Mouse (Mus musculus): ENCODE measurements around the gene Cyp26b1. TPM values are rescaled to one million over a fixed set of nuclear protein-coding genes. Genes with fewer than 3 reads are reported as not detected.

Cyp26b1 gene
- polyA plus RNA-seq (2015; fragmentation: Nextera tagmentation; extraction: Ambion mirVana): 1.1 and 1.9 TPM in 2 replicates

GRCm38 (mm10) chr6:84593693-84594092, at the start of gene Cyp26b1:
TSS of gene Cyp26b1 (minus strand) at chr6:84593908.
- H3K4me1 ChIP-seq (replicated peaks): peaks cover 20% of the 10 kb centered on the region
- no peaks in the 10 kb centered on the region for H3K9me3 ChIP-seq (replicated peaks)
- WGBS: 84% methylated on average over 10 of the region's 10 CpGs
- no peaks in the 10 kb centered on the region for H3K36me3 ChIP-seq
- H3K27me3 ChIP-seq: peaks cover 22% of the 10 kb centered on the region
- H3K4me2 ChIP-seq: no peak within 1 kb of the TSS
- H3K27ac ChIP-seq: no peak within 1 kb of the TSS
- no peak for ATAC-seq (replicated peaks; ENCODE audit: insufficient number of reproducible peaks, insufficient read depth, low FRiP score, low read depth)
- H3K9ac ChIP-seq: no peak within 1 kb of the TSS
- H3K4me3 ChIP-seq: no peak within 1 kb of the TSS

- no peaks in the 10 kb centered on the region for H3K9me3 ChIP-seq (replicated peaks)
- H3K4me3 ChIP-seq: no peak overlapping the region
- ATAC-seq (replicated peaks; ENCODE audit: insufficient number of reproducible peaks, insufficient read depth, low FRiP score, low read depth): no peak
- no peak overlapping the region for H3K4me2 ChIP-seq
- no peaks in the 10 kb centered on the region for H3K27me3 ChIP-seq
- no peaks in the 10 kb centered on the region for H3K36me3 ChIP-seq
- peaks cover 16% of the 10 kb centered on the region for H3K4me1 ChIP-seq (replicated peaks)
- H3K27ac ChIP-seq: no peak overlapping the region
- WGBS: 44% methylated on average over 4 of the region's 4 CpGs
- H3K9ac ChIP-seq: no peak overlapping the region
These were observed 47.3 kb upstream of the Cyp26b1 start for GRCm38 (mm10) chr6:84641062-84641431.

- H3K27me3 ChIP-seq: no peaks in the 10 kb centered on the region
- peaks cover 16% of the 10 kb centered on the region for H3K4me1 ChIP-seq (replicated peaks)
- no peaks in the 10 kb centered on the region for H3K36me3 ChIP-seq
- H3K9ac ChIP-seq: no peak overlapping the region
- peak; percentile 39; the same call in 1 of the 2 replicates for ATAC-seq (replicated peaks; ENCODE audit: insufficient number of reproducible peaks, insufficient read depth, low FRiP score, low read depth)
- H3K9me3 ChIP-seq (replicated peaks): no peaks in the 10 kb centered on the region
- 0 out of 2 replicates have a peak overlapping the region, but pooled peaks have one; percentile 18 for H3K27ac ChIP-seq
- 30% methylated on average over 9 of the region's 9 CpGs for WGBS
- no peak overlapping the region for H3K4me3 ChIP-seq
- no peak overlapping the region for H3K4me2 ChIP-seq
These were observed 46.8 kb upstream of the Cyp26b1 start for GRCm38 (mm10) chr6:84640324-84641061.

- Histone ChIP-seq H3K27me3 (no peaks in the 10 kb centered on the region), H3K9ac (no peak overlapping the region), H3K4me3 (no peak overlapping the region), H3K27ac (no peak overlapping the region), H3K36me3 (no peaks in the 10 kb centered on the region), H3K4me2 (no peak overlapping the region), H3K9me3 (replicated peaks) (no peaks in the 10 kb centered on the region), H3K4me1 (replicated peaks) (peaks cover 16% of the 10 kb centered on the region)
- no peak for ATAC-seq (replicated peaks; ENCODE audit: insufficient number of reproducible peaks, insufficient read depth, low FRiP score, low read depth)
These were observed 44.5 kb upstream of the Cyp26b1 start for GRCm38 (mm10) chr6:84638206-84638605.

- no peaks in the 10 kb centered on the region for H3K36me3 ChIP-seq
- no peak overlapping the region for H3K4me2 ChIP-seq
- no peaks in the 10 kb centered on the region for H3K27me3 ChIP-seq
- no peaks in the 10 kb centered on the region for H3K9me3 ChIP-seq (replicated peaks)
- H3K27ac ChIP-seq: no peak overlapping the region
- H3K4me3 ChIP-seq: no peak overlapping the region
- 70% methylated on average over 2 of the region's 2 CpGs for WGBS
- no peak for ATAC-seq (replicated peaks; ENCODE audit: insufficient number of reproducible peaks, insufficient read depth, low FRiP score, low read depth)
- no peak overlapping the region for H3K9ac ChIP-seq
- H3K4me1 ChIP-seq (replicated peaks): no peaks in the 10 kb centered on the region
These were observed 37.9 kb upstream of the Cyp26b1 start for GRCm38 (mm10) chr6:84631588-84631987.

- no peaks in the 10 kb centered on the region for H3K36me3 ChIP-seq
- H3K27me3 ChIP-seq: no peaks in the 10 kb centered on the region
- no peaks in the 10 kb centered on the region for H3K4me1 ChIP-seq (replicated peaks)
- no peak for ATAC-seq (replicated peaks; ENCODE audit: insufficient number of reproducible peaks, insufficient read depth, low FRiP score, low read depth)
- H3K9ac ChIP-seq: no peak overlapping the region
- no peak overlapping the region for H3K4me2 ChIP-seq
- 26% methylated on average over 1 of the region's 1 CpGs for WGBS
- no peaks in the 10 kb centered on the region for H3K9me3 ChIP-seq (replicated peaks)
- no peak overlapping the region for H3K27ac ChIP-seq
- H3K4me3 ChIP-seq: no peak overlapping the region
These were observed 36.6 kb upstream of the Cyp26b1 start for GRCm38 (mm10) chr6:84630276-84630675.

GRCm38 (mm10) chr6:84628831-84629230, 35.1 kb upstream of the Cyp26b1 start:
- Histone ChIP-seq H3K4me1 (replicated peaks) (no peaks in the 10 kb centered on the region), H3K4me3 (no peak overlapping the region), H3K9me3 (replicated peaks) (no peaks in the 10 kb centered on the region), H3K27me3 (no peaks in the 10 kb centered on the region), H3K36me3 (no peaks in the 10 kb centered on the region), H3K9ac (no peak overlapping the region), H3K27ac (no peak overlapping the region), H3K4me2 (no peak overlapping the region)
- 75% methylated on average over 5 of the region's 5 CpGs for WGBS
- ATAC-seq (replicated peaks; ENCODE audit: insufficient number of reproducible peaks, insufficient read depth, low FRiP score, low read depth): no peak

- ATAC-seq (replicated peaks; ENCODE audit: insufficient number of reproducible peaks, insufficient read depth, low FRiP score, low read depth): no peak
- H3K9me3 ChIP-seq (replicated peaks): no peaks in the 10 kb centered on the region
- no peak overlapping the region for H3K9ac ChIP-seq
- WGBS: 84% methylated on average over 2 of the region's 2 CpGs
- H3K27ac ChIP-seq: no peak overlapping the region
- H3K4me2 ChIP-seq: no peak overlapping the region
- H3K27me3 ChIP-seq: no peaks in the 10 kb centered on the region
- H3K4me1 ChIP-seq (replicated peaks): no peaks in the 10 kb centered on the region
- H3K36me3 ChIP-seq: no peaks in the 10 kb centered on the region
- no peak overlapping the region for H3K4me3 ChIP-seq
These were observed 32.7 kb upstream of the Cyp26b1 start for GRCm38 (mm10) chr6:84626398-84626797.

GRCm38 (mm10) chr6:84619166-84619565, 25.5 kb upstream of the Cyp26b1 start:
- Histone ChIP-seq H3K4me1 (replicated peaks) (no peaks in the 10 kb centered on the region), H3K27ac (no peak overlapping the region), H3K4me2 (no peak overlapping the region), H3K36me3 (no peaks in the 10 kb centered on the region), H3K9ac (no peak overlapping the region), H3K9me3 (replicated peaks) (no peaks in the 10 kb centered on the region), H3K4me3 (no peak overlapping the region), H3K27me3 (no peaks in the 10 kb centered on the region)
- 82% methylated on average over 6 of the region's 6 CpGs for WGBS
- no peak for ATAC-seq (replicated peaks; ENCODE audit: insufficient number of reproducible peaks, insufficient read depth, low FRiP score, low read depth)

GRCm38 (mm10) chr6:84617051-84617450, 23.3 kb upstream of the Cyp26b1 start:
- Histone ChIP-seq H3K9ac (no peak overlapping the region), H3K27ac (no peak overlapping the region), H3K4me3 (no peak overlapping the region), H3K4me2 (no peak overlapping the region), H3K9me3 (replicated peaks) (no peaks in the 10 kb centered on the region), H3K36me3 (no peaks in the 10 kb centered on the region), H3K27me3 (no peaks in the 10 kb centered on the region), H3K4me1 (replicated peaks) (no peaks in the 10 kb centered on the region)
- 90% methylated on average over 1 of the region's 1 CpGs for WGBS
- no peak for ATAC-seq (replicated peaks; ENCODE audit: insufficient number of reproducible peaks, insufficient read depth, low FRiP score, low read depth)

- Histone ChIP-seq H3K4me3 (no peak overlapping the region), H3K27ac (no peak overlapping the region), H3K27me3 (no peaks in the 10 kb centered on the region), H3K36me3 (no peaks in the 10 kb centered on the region), H3K9ac (no peak overlapping the region), H3K4me1 (replicated peaks) (no peaks in the 10 kb centered on the region), H3K4me2 (no peak overlapping the region), H3K9me3 (replicated peaks) (no peaks in the 10 kb centered on the region)
- ATAC-seq (replicated peaks; ENCODE audit: insufficient number of reproducible peaks, insufficient read depth, low FRiP score, low read depth): no peak
- WGBS: 74% methylated on average over 1 of the region's 1 CpGs
These were observed 22.9 kb upstream of the Cyp26b1 start for GRCm38 (mm10) chr6:84616586-84616985.

- H3K27ac ChIP-seq: no peak overlapping the region
- H3K4me3 ChIP-seq: no peak overlapping the region
- H3K9ac ChIP-seq: no peak overlapping the region
- H3K4me1 ChIP-seq (replicated peaks): no peaks in the 10 kb centered on the region
- H3K36me3 ChIP-seq: no peaks in the 10 kb centered on the region
- WGBS: 81% methylated on average over 3 of the region's 3 CpGs
- no peaks in the 10 kb centered on the region for H3K27me3 ChIP-seq
- no peaks in the 10 kb centered on the region for H3K9me3 ChIP-seq (replicated peaks)
- no peak for ATAC-seq (replicated peaks; ENCODE audit: insufficient number of reproducible peaks, insufficient read depth, low FRiP score, low read depth)
- no peak overlapping the region for H3K4me2 ChIP-seq
These were observed 19.9 kb upstream of the Cyp26b1 start for GRCm38 (mm10) chr6:84613561-84613960.

Measured in heart, embryonic 15.5 days (tissue).